Mouse (Mus musculus) megakaryocyte, adult 5-6 weeks (primary cell): ENCODE data around the gene Tlk1. TPM values are rescaled to one million over a fixed set of nuclear protein-coding genes. Genes with fewer than 3 reads are reported as not detected.

ENCODE experiments used
- ATAC-seq: 2 replicates; pipeline ENCODE4 v1.8.0; 2016; ENCODE audit warnings: mild to moderate bottlenecking, inconsistent platforms; ENCODE audit not compliant: poor library complexity, severe bottlenecking
- total RNA-seq, 2 experiments: library from RNA; stranded (forward) in 1 of 2; stranded (reverse) in 1 of 2; fragments of 153-499, 151-499 nt in 1 of 2; fragments of 221-1000, 200-1000 nt in 1 of 2; gene quantifications; 2 replicates each; pipeline versions ENCODE4 v1.2.3 to v1.2.4; 2015 to 2017

Gene Tlk1
- total RNA-seq, 2 experiments from 2014 or later: 43.1 to 73.3 TPM

DNA sequence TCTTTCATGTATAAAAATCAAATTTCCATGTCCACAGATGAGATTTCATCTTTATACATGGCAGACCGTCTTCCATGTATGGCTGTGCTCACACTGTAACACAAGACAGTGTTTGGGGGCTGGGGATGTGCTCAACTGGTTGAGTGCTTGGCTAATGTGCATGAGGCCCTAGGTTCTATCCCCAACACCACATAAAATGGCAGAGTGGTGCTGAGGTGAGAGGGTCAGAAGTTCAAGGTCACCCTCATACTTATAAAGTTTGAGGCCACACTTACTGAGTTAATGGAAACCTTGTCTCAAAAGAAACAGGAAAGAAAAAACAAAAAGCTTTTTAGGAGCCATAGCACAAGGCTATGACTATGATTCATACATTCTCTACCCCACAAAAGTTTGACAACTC, 25.1 kb downstream of the Tlk1 start:
- no peak for ATAC-seq

DNA sequence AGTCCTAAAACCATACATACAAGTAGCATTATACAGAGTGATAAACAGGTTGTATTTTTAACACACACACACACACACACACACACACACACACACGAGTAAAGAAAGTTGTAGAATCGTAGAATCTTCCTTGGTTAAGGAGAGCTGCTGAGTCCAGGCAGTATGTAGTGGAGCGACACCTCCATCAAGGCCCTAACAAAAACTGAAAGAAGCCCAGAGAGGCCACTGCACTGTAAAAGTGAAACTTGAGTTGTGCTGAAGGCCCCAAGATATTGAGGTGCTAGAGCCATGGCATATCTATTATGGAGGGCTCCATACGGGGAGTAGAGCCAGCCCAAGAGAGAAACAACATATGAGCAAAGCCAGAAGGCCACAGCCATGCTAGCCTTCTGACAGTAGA, 32.3 kb downstream of the Tlk1 start:
- ATAC-seq: no peak

DNA sequence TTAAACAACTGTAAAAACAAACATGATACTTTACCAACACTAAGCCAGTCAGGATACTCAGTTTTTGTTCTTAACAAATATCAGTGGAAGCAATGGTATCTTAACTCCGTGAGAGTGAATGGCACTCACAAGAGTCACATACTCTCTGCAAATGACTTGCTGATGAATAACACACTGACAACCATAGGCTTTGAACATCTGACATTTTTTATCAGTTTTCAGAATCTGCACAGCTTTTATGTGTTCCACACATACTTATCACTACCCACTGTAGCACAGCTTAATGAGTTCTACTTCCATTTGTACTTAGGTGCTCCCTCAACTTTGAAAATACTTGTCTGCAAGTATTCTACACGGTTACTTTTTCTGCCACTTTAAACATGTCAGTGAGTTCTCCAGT, 35.3 kb downstream of the Tlk1 start:
- no peak for ATAC-seq

DNA sequence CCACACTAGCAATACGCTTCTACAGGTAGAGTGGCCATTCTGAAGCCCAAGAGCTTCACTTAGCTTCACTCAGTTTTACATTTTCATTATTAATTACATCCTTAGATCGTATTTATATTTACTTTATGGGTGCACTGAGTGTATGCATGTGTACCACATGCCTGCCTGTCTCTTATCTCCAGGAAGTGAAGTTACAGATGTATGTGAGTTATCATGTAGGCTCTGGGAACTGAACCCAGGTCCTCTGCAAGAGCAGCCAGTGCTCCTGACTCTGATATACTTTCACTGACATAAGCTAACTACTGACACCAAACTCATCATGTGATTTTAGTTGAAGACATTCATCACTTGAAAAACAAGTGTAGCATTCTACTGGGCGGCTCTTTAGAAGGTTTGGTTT, 36.2 kb downstream of the Tlk1 start:
- no peak for ATAC-seq

DNA sequence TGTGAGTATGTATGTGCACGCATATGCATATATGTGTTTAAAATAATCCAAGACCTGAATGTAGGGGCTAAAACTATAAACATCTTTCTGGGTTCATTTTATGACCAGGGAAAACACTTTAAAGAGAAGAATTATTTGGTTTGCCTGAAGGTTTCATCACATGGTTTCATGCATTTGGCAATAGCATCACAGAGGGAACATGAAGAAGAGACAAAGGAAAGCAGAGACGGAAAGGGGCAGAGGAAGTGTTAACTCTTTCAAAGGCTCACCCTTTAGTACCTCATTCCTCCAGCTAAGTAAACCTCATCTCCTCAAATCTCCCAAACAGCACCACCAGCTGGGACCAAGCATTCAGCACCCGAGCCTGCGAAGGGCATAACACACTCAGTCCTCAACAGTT, 41.1 kb downstream of the Tlk1 start:
- ATAC-seq: no peak

DNA sequence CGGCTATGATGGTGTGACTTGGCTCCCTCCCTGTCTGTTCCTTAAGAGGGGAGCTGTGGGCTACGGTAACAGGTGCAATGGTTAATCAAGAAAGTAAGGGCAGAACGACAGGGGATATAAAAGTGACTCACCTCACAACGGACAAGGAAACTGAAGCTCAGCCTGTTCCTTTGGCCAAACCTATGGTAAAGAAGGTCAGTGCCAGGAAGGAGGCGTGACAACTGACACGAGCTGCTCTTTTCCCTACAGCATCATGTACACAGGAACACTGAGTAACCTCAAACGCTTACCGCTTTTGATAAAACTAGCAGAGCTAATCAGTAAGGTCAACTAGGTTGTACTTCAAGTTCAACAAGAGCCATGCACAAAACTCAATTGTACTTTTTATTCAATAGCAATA, 42.0 kb downstream of the Tlk1 start:
- ATAC-seq: no peak

DNA sequence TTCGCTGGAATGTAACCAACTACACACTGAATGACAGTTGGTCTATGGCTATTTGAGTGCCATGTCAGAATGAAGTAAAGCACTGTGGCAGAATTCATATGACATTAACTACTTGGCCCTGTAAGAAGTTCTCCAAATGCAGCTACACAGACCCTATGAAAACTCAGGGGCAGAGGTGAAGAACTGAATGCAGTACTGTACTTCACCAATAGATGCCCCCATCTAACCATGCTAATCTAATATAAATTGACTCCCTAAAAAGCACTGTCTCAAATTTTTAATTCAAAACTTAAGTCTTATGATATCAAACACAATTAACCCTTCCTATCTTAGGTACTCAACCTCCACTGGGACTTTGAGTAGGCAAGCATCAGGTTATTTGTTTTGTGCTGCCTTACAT, 45.9 kb downstream of the Tlk1 start:
- peak; percentile 72 for ATAC-seq

DNA sequence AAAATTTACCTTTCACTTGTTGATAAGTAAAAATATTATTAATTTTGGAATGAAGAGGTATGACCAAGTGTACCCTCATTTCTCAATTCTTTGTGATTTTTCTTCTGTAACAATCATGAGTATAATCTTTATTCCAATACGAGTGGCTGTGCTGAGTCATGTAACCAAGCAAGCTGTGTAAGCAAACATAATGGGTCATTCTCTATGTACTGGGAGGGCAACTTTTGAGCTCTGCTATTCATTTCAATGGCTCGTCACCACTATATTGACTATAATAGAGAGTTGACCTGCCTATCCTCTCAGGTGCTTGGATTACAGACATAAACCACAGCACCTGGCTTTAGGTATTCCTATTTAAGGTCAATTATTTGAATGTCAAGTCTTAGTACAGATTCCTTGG, 48.8 kb downstream of the Tlk1 start:
- ATAC-seq: no peak

DNA sequence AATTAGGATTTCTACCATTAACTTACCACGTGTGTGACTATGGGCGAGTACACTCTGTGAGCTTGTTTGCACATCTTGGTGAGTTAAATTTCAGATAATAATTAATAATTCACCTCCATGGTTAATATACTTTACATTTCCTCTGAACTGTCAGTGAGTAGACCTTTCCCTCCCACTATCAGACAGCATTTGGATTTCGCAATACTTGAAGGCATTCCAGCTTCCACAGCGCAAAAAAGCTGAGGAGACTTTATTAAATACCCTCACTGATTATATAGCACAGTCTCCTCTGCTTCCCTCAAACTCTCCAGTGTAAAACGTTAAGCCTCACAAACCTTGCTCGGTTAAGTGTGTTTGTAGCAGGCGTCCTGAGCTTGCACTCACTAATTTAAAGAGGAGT, 60.8 kb downstream of the Tlk1 start:
- ATAC-seq: no peak

DNA sequence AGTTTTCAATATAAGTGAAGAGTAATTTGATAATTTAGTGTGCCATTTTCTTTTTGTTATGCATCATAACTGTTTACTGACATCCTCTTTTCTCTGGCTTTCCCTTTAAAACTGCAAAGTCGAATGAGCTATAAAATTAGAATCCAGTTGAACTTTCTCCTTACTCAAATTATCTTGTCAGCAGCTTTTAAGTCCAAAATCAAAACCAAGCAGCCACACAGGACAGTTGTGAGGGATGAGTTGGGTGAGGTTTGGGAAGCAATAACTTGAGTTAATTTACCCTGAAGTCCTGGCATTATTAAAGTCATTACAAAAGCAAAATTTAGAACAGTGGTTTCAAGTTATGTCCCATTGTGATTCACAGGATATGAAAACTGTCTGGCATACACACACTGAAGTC, 62.8 kb downstream of the Tlk1 start:
- no peak for ATAC-seq

DNA sequence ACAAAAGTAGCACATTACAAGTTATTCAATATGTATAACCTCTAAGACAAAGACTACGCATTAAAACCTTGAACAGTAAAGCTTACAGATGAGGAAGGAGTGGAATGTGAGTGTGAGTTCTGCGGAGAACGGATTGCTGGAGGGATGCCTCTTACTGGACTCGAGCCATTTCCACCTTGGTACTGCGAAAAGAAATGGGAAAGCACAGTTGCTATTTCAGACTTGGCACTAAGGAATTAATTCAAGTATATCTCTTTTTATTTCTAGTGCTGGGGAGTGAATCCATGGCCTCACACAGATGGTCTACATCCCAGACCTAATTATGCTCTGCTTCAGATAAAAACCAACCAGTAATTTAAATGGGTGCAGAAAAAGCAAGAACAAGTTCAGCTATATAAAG, 73.4 kb downstream of the Tlk1 start:
- ATAC-seq: no peak

DNA sequence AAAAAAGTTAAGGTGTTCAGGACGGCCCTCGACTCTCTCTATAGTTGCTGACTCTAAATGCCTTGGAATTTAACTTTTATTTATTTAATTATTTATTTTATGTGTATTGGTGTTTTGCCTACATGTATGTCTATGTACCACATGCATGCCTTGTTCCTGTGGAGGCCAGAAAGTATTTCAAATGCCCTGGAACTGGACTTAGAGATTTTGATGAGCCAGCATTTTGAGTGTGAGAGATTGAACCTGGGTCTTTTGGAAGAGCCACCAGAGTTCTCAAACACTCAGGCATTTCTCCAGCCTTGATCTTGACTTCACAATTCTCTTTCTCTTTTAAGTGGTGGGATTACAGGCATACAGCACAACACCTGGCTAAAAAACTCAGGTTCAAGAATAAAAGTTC, 73.9 kb downstream of the Tlk1 start:
- no peak for ATAC-seq

DNA sequence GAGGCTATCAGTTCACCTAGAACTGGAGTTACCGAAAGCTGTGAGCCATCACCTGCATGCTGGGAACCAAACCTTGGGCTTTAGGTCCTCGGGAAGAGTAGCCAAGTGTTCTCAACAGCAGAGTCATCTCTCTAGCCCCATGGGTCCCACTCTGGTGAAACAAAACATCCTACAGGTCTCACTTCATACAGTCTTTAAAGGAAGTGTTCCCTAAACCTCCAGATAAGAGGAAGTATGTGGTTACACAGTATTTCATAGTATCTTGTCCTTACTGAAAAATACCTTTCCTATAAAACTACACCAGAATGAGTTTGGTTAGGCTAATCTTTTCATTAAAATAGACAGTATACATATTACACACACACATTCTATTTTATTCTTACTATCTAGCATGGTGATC, 82.9 kb downstream of the Tlk1 start:
- peak; percentile 80 for ATAC-seq

DNA sequence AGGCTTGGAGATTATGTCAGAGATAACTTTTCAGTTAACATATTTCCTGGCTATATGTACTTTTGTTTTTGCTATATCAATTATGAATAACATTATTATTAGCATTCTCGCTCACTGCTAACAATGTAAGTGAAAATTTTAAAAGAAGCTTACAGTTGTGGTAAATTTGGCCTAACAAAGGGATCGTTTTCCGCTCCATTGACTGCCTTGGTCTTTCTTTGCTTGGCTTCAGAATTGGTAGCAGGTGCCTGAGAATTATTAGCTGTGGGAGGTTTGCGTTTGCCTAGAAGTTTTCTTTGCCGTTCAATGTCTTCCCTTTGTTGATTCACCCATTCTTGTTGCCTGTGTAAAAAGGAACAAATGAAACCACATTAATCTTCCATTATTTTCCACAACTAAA, 83.6 kb downstream of the Tlk1 start:
- ATAC-seq: no peak

DNA sequence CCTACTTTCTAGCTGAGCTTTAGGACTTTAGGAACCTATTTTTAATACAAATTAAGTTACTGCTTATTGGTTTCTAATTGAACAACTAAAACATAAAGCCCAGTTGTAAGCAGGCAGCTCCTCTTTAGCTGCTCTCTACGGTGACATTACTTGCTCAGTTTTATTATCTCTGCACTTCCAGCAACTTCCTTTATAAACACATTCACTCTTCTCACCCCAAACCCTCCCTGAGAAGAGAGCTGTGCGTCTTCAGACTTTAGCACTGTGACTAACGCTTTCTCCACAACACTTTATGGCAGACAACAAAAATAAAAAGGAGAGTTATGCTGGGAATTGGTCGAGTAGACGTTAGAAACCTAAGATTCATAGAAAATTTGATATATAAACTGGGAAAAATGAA, 89.5 kb downstream of the Tlk1 start:
- ATAC-seq: no peak

DNA sequence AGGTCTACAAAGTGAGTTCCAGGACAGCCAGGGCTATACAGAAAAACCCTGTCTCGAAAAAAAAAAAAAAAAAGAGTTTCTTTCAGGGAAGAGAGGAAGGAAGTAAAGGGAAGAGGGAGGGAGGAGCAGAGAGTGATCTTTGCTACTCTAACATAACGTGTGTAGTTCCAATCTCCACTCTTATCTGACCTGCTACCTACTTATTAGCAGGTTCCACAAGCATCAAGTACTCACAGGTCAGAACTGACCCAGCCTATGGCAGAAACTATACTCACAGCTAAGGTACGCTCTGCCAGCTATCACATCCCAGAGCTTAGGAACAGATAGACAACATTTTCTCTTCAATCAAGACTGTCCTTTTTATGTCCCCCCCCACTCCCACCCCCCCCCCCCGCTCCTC, 90.0 kb downstream of the Tlk1 start:
- no peak for ATAC-seq

DNA sequence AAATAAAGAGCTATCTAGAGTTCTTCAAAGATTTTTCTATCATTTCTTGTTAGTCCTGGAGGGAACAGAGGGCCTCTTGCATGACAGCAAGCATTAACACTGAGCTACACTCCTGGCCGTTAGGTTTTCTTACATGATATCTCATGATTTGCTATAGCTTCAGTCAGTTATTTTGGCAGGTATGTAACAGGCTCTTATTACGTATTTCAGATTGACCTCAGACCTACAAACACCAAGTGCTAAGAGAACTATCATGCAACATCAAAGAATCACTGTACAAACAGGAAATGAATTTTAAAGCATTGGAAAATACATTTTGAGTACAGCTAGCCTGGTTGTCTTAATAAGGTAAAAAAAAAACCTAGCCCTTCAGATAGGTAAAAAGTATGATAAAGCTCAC, 98.4 kb downstream of the Tlk1 start:
- no peak for ATAC-seq

DNA sequence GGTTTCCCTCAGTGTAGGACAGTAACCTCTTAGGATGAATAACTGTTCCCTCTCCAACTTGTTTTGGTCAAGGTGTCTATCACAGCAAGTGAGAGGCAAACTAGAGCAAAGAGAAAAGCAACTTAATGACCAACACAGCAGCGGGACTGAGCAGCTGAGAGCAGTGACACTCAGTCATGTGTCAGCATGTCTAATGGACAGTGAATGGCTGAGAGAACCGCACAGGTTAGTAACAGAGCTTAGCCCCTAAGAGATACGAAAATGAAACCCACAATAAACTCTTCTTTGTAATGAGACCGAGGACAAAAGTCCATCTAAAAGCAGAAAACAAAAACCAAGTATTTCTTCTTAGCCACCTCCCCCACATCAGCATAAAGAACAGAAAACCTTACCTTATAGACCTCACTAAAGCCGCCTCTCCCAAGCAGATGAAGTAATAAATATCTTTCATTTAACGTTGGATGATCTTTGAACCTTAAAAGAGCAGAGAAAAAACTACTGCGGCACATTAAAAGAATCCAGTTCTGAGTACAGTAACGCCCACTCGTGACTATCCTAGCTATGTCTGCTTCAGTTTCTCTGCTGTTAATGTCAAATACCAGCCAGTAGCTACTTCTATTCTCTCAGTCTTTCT, 101.8 kb downstream of the Tlk1 start:
- ATAC-seq: no peak

DNA sequence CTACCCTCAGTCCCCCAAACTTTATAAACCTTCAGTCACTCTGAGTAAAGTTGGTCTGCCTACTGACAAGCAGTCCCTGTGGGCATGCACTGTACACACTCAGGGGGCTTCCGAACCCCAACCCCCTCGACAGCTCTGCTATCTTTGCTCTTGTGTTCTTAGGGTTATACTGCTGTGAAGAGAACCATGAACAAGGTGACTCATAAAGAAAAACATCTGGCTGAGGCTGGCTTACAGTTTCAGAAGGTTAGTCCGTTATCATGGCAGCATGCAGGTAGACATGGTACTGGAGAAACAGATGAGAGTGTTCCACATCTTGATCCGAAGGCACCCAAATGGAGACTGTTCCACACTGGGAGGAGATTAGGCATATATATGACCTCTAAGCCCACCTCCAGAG, 114.7 kb downstream of the Tlk1 start:
- no peak for ATAC-seq

DNA sequence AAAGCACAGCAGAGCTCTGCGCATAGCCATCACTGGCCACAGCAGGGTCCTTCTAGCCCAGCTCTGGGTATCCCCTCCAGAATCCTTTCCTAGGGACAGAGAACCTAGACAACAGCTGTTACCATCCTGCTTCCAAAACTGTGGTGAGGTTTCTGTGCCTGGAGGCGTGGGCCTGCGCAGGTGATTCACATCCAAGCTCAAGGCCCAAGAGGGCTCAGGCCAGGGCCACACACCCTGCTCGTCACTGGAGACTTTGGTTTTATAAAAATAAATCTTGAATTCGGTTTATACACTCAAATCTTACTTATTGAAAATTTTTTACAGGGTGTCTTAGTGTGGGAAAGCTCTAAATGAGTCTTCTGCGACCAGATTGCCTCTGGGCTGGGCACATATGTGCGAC, 115.3 kb downstream of the Tlk1 start:
- ATAC-seq: no peak

DNA sequence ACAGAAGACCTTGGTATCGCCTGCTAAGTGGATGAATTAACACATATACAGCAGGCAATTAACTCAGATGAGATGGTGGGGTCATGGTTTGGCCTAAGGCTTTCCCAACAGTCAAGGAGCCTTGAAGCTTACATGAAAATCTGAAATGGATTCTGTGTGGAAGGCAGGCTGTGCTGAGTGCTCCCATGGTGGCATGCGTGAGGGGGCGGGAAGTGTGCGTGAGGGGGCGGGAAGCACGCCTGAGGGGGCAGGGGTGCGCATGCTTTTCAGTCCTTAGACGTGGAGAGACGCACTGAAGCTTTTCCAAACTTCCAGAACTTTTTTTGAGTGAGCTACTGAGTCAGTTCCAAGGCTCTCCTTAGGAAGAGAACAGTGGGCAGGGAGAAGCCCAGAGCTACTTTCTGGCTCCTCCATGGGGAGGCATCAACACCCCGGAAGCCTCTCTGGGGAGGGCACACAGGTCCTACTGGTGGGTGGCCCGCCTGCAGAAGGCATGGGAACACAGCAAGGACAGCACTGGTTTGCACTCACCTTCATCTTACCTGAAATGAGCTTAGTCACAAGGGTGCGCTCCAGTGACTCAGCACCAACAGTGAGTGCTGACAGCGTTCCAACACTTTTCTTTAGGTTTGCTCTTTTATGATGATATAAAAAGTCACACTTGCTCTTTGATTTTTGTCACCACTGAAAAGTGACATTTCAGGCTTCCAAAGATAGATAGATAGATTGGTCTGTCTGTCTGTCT, 116.4 kb downstream of the Tlk1 start:
- no peak for ATAC-seq

DNA sequence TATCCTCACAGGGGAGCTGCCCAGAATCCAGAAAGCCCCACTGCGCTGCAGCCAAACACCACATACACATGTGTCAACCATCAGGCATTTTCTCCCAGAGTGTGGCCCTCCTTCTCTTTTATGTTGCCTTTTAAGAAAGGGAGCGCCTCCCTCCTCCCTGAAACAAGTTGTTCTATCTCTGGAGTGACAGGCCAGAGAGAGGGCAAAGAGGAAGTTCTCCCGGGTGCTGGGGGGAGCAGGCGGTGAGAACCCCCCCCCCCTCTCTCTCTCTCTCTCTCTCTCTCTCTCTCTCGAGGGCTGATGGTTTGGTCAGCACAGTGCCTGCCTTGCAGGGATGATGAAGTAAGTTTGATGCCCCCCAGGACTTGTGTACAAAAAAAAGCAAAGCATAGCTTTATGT, 123.1 kb downstream of the Tlk1 start:
- ATAC-seq: 0 out of 2 replicates have a peak, but pooled peaks have one; percentile 23

DNA sequence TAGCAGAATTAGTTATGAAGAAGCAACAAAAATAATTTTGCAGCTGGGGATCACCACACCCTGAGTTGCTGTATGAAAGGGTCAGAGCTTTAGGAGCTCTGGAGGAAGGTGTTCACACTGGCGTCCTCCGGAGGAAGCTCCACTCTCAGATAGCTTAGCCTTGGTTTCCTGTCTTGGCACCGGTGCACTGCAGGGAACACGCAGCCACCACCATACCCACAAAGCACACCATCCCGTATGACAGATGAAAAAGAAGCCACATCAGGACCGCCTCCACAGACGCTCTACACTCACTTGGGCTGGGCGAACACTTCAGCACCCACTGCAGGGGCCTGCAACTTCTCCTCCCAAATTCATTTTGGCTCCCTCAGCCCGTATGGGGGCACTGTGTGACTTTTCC, 124.0 kb downstream of the Tlk1 start:
- ATAC-seq: no peak
